Mouse (Mus musculus) forebrain, postnatal 0 days (tissue): ENCODE data around the gene Lnp1. TPM values are rescaled to one million over a fixed set of nuclear protein-coding genes. Genes with fewer than 3 reads are reported as not detected.
"Not testable (repeated sequence)": the region's sequence is repeated elsewhere in the genome, so short reads cannot be mapped to it uniquely, and the experiment has no call there.

Source experiments
- ATAC-seq: fragments of 200-750 bp; cut with Nextera tagmentation; 2 replicates; pipeline ENCODE4 v1.8.0; 2017; ENCODE audit warnings: mild to moderate bottlenecking, moderate library complexity
- DNase-seq: peaks from one replicate; pipeline ENCODE4 v3.0.0-alpha.2; 2015
- H3K27ac ChIP-seq: fragments of 300-500 bp; sonication (generic); 2 replicates; pipeline ENCODE4 v1.5.1; 2014; ENCODE audit warnings: low read depth, mild to moderate bottlenecking, antibody characterized with exemption, low read length, moderate library complexity, mixed read lengths
- H3K27me3 ChIP-seq: fragments of 300-500 bp; sonication (generic); 2 replicates; pipeline ENCODE4 v1.6.1; 2014; ENCODE audit warnings: mild to moderate bottlenecking, low read length, mixed read lengths; ENCODE audit not compliant: insufficient read depth
- H3K36me3 ChIP-seq: fragments of 300-500 bp; sonication (generic); 2 replicates; pipeline ENCODE4 v1.6.1; 2014; ENCODE audit warnings: mild to moderate bottlenecking, moderate library complexity; ENCODE audit not compliant: insufficient read depth
- H3K4me1 ChIP-seq: fragments of 300-500 bp; sonication (generic); 2 replicates; pipeline ENCODE4 v1.6.1; 2014; ENCODE audit warnings: antibody characterized with exemption; ENCODE audit not compliant: insufficient read depth
- H3K4me2 ChIP-seq: fragments of 300-500 bp; sonication (generic); 2 replicates; pipeline ENCODE4 v1.6.1; 2014; ENCODE audit warnings: low read depth, mild to moderate bottlenecking, moderate library complexity
- H3K4me3 ChIP-seq: fragments of 300-500 bp; sonication (generic); 2 replicates; pipeline ENCODE4 v1.5.1; 2014; ENCODE audit warnings: low read depth, low read length, mixed read lengths
- H3K9ac ChIP-seq: fragments of 300-500 bp; sonication (generic); 2 replicates; pipeline ENCODE4 v1.6.1; 2014; ENCODE audit warnings: mild to moderate bottlenecking
- H3K9me3 ChIP-seq: fragments of 300-500 bp; sonication (generic); 2 replicates; pipeline ENCODE4 v1.6.1; 2016; ENCODE audit warnings: low read length
- CTCF ChIP-seq: sonication (generic); IDR thresholded peaks from 2 replicates; pipeline ENCODE4 v1.5.1; 2016; ENCODE audit warnings: antibody characterized with exemption, control low read depth, low read depth
- WGBS: fragments of 180-500 bp; shearing (Covaris S2); extraction: QIAGEN DNeasy Blood & Tissue Kit; methylation state at CpG from one replicate; pipeline ENCODE4 v1.1.7; 2014; 5-methylcytosine and 5-hydroxymethylcytosine counted together
- polyA plus RNA-seq: library from polyadenylated mRNA; unstranded; fragments of >200 nt; fragmentation: Nextera tagmentation; extraction: Ambion mirVana; gene quantifications from 2 replicates; pipeline ENCODE4 v1.2.1, GENCODE M21; 2015
- total RNA-seq: library from RNA; depleted of rRNA; stranded (reverse); fragments of >200 nt; gene quantifications from 2 replicates; pipeline ENCODE4 v1.2.3, GENCODE M21; 2014; rRNA removed

Gene Lnp1
- total RNA-seq (0.76 and 1.9 TPM in 2 replicates), polyA plus RNA-seq (1.5 and 1.9 TPM in 2 replicates)

DNA sequence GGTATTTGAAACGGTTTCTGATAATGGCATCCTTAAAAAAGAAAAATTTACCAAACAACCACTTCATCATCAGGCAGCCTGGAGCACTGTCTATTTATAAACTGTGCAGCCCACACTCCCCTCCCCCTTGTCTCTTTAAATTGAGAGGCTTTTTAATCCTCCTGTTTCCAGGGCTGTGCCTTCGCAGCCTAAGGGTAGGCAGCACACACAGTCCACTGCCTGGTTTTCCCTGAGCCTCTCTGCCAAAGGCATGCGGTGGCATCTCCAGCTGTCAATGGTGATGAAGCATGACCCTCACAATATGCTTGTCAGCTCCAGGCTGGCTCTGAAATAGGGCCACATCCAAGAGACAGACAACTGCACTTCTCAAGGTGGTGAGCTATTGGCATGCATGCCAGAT is at the start of gene Lnp1:
Lnp1 (minus strand) TSS at position 39 of the 400 bp plus-strand sequence.
- Histone ChIP-seq H3K4me2 (no peak within 1 kb of the TSS), H3K4me3 (no peak within 1 kb of the TSS), H3K9ac (no peak within 1 kb of the TSS), H3K9me3 (no peaks in the 10 kb centered on the region), H3K27ac (no peak within 1 kb of the TSS), H3K36me3 (no peaks in the 10 kb centered on the region), H3K4me1 (no peaks in the 10 kb centered on the region), H3K27me3 (no peaks in the 10 kb centered on the region)
- 50% methylated on average over 3 of the region's 3 CpGs for WGBS
- ATAC-seq: peak; percentile 53
- TF ChIP-seq CTCF: no peak
- DNase-seq: no peak

DNA sequence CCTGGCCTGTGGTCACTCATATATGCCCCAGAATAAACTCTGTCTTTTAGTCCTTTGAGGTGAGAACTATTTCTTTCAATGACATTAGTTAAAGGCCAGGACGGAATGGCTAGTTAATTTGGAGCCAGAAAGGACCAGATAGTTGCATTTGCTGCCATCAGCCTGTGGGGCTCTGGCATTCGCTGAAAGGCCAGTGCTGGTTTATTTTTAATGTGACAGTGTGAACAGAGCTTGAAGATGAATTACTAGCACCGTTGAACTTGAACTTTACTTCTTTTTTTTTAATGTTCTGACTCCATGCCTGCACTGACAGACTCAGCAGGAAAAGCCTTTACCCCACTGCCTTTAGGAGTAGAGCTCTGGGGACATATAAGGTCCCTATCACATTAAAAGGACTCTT is 46.8 kb upstream of the Lnp1 start:
- Histone ChIP-seq H3K4me1 (no peaks in the 10 kb centered on the region), H3K9ac (no peak overlapping the region)
- TF ChIP-seq CTCF: no peak

DNA sequence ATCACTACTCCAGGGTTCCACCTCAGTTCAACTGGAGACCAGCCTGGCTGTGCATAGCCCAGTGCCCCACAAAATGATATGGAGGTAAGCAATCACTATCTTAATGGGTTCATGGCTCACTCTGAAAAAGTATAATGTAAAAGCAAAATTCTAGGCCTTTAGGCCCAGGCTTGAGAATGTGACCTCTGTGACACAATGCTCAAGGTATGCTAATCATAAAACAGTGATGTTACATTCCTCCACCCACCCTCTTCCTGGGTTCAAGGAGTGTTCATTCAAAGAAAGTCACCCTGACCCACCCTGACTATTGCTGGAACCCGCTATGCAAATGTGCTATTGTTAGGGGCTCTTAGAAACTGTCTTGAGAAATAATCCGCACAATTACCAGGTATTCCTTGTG is 30.4 kb upstream of the Lnp1 start:
- not testable (repeated sequence) for H3K27me3 ChIP-seq, ATAC-seq, H3K9ac ChIP-seq, H3K4me2 ChIP-seq, H3K4me3 ChIP-seq, H3K27ac ChIP-seq, H3K4me1 ChIP-seq, DNase-seq, H3K9me3 ChIP-seq, H3K36me3 ChIP-seq
- 94% methylated on average over 2 of the region's 2 CpGs for WGBS

More for the DNA sequence above, 46.8 kb upstream of the Lnp1 start:
- Histone ChIP-seq H3K4me3 (no peak overlapping the region), H3K9me3 (no peaks in the 10 kb centered on the region), H3K27me3 (no peaks in the 10 kb centered on the region), H3K36me3 (no peaks in the 10 kb centered on the region), H3K4me2 (no peak overlapping the region), H3K27ac (no peak overlapping the region)
- WGBS: 74% methylated on average over 3 of the region's 3 CpGs
- ATAC-seq (no peak), DNase-seq (no peak)

DNA sequence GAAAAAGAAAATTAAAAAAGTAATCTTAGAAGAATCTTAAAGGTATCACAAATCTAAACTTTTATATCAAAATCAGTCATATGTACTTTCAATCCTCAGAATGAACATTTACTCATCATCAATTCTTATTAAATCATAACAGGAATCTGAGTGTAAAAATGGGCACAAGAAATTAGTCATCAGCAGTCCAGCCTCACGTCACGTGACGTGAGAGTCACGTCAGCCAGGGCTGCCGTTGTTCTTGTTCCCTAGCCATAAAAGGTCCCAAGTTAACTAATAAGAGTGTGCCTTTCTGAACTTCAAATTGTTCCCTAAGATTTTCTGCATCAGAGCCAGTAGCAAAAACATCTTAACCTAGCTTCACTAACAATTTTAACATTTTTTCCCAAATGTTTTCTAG is 21.2 kb upstream of the Lnp1 start:
- TF ChIP-seq CTCF: no peak
- Histone ChIP-seq H3K4me1 (no peaks in the 10 kb centered on the region), H3K4me2 (no peak overlapping the region), H3K36me3 (no peaks in the 10 kb centered on the region), H3K9ac (no peak overlapping the region), H3K4me3 (no peak overlapping the region), H3K27ac (no peak overlapping the region), H3K9me3 (no peaks in the 10 kb centered on the region), H3K27me3 (no peaks in the 10 kb centered on the region)
- WGBS: 90% methylated on average over 5 of the region's 5 CpGs
- no peak for ATAC-seq
- no peak for DNase-seq

DNA sequence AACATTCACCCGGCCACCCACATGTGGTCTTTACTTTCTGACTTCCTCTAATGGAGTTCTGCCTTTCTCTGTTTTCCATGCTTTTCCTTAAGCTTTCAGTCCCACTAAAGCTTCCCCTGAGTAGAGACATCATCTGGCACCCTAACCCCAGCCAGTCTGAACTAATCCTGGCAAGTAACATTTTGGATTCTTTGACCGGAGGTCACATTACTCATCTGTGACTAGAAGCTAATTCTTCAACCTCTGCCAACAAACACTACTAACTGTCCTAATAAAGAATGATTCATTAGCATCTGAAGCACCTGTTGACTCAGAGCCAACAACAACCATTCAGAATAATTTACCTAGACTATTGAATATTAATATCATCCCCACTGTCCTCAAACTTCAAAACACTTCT is 14.5 kb upstream of the Lnp1 start:
- 86% methylated on average over 2 of the region's 2 CpGs for WGBS
- no peak overlapping the region for H3K9ac ChIP-seq
- no peak for ATAC-seq

DNA sequence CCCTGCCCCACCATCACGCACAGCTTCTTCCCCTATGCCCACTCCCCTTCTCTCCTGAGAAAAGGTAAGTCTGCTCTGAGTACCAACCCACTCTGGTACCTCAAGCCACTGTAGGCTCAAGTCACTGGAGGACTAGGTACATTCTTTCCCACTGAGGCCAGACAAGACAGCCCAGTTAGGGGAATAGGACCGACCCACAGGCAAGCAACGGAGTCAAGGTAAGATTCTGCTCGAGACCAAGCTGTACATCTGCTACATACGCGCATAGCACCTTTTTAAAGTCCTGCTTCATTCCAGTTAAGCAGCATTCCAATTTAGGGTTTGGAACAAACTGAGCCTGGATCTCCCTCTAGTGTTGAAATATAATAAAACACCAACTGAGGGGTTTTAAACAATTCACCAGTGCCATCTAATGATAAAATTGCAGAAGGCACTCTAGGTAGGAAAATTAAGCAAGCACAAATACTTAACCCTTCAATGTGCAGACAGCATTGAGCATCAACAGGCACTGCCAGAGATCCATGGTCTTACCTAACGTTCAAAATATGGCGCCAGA is 7.7 kb downstream of the Lnp1 start:
- Histone ChIP-seq H3K27ac (no peak overlapping the region), H3K4me3 (no peak overlapping the region), H3K9ac (no peak overlapping the region), H3K9me3 (no peaks in the 10 kb centered on the region), H3K36me3 (no peaks in the 10 kb centered on the region), H3K4me2 (no peak overlapping the region; the same call in 1 of the 2 replicates), H3K4me1 (no peaks in the 10 kb centered on the region), H3K27me3 (no peaks in the 10 kb centered on the region)
- DNase-seq: peak; percentile 82
- WGBS: 20% methylated on average over 8 of the region's 8 CpGs
- ATAC-seq: peak; percentile 94
- peak; percentile 95 for TF ChIP-seq CTCF

More for the DNA sequence above, 14.5 kb upstream of the Lnp1 start:
- H3K4me3 ChIP-seq: no peak overlapping the region
- no peaks in the 10 kb centered on the region for H3K27me3 ChIP-seq
- H3K4me1 ChIP-seq: no peaks in the 10 kb centered on the region
- no peak for TF ChIP-seq CTCF
- H3K36me3 ChIP-seq: no peaks in the 10 kb centered on the region
- no peaks in the 10 kb centered on the region for H3K9me3 ChIP-seq
- no peak overlapping the region for H3K4me2 ChIP-seq
- no peak overlapping the region for H3K27ac ChIP-seq
- DNase-seq: no peak

DNA sequence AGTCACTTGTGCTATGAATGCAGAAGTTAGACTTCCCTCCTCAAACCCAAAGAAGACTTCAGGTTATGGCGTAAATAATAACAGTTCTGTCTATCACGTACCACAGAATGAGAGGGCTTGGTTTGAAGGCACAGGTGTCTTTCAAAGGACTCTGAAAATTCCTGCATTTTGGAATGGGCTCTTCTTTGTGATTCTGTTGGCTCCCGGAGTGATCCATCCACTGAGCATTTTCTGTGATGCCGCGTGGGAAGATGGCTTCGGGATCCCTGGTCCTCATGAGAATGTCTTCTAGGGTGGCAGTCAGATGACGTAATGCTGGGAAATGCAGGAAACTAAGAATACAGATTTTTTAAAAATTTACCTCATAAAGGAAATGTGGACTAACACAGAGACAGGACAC is 10.6 kb downstream of the Lnp1 start:
- DNase-seq (no peak), ATAC-seq (no peak)
- Histone ChIP-seq H3K4me2 (no peak overlapping the region), H3K9ac (no peak overlapping the region), H3K4me1 (no peaks in the 10 kb centered on the region), H3K27me3 (no peaks in the 10 kb centered on the region), H3K9me3 (no peaks in the 10 kb centered on the region), H3K4me3 (no peak overlapping the region), H3K36me3 (no peaks in the 10 kb centered on the region), H3K27ac (no peak overlapping the region)
- no peak for TF ChIP-seq CTCF
- WGBS: 84% methylated on average over 7 of the region's 7 CpGs

DNA sequence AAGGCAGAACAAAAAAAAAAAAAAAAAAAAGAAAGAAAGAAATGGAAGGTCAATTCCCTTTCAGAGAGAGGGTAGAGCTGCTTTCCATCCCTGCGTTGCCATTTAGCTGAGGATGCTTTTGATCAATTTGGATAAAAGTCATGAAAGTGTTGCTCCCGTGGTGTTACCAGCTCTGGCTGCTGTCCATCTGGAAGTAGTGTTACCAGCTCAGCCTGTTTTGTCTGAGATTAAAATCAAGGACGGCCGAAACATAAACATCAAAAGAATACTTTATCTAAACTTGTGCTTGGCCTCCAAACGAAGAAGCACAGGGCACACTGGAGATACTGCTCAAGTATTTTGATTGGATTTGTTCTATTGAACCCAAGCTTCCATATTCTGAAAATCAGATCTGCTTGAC is 18.9 kb downstream of the Lnp1 start:
- 59% methylated on average over 5 of the region's 5 CpGs for WGBS
- H3K27me3 ChIP-seq: no peaks in the 10 kb centered on the region

DNA sequence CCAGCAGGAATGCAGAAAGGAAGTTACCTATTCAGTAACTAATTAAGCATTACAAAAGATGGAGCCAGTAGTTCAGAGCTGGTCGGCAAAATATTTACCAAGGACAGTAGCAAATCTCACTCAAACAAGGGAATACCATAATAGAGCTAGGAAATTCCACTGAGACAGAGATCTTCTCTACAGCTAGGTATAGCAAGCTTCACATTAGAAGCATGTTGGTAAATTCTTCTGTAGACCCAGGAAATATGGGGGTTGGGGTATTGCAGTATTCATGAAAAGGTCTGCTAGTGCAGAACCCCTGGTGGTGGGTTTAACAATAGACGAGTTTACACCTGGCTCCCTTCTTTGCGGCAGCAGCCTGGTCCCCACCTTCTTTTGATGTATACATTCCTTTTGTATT is 25.7 kb downstream of the Lnp1 start:
- not testable (repeated sequence) for H3K9ac ChIP-seq, H3K36me3 ChIP-seq, ATAC-seq, H3K4me3 ChIP-seq, H3K27ac ChIP-seq, H3K9me3 ChIP-seq, H3K4me1 ChIP-seq, H3K27me3 ChIP-seq, H3K4me2 ChIP-seq, DNase-seq
- WGBS: 69% methylated on average over 3 of the region's 3 CpGs

More for the DNA sequence above, 18.9 kb downstream of the Lnp1 start:
- H3K27ac ChIP-seq: no peak overlapping the region
- no peak for TF ChIP-seq CTCF
- DNase-seq: no peak
- no peaks in the 10 kb centered on the region for H3K36me3 ChIP-seq
- H3K4me2 ChIP-seq: no peak overlapping the region
- ATAC-seq: no peak
- H3K4me3 ChIP-seq: no peak overlapping the region
- H3K9me3 ChIP-seq: no peaks in the 10 kb centered on the region
- H3K4me1 ChIP-seq: no peaks in the 10 kb centered on the region
- H3K9ac ChIP-seq: no peak overlapping the region
